ENCODE assay signal across 7 mouse cellular contexts in genomic region chr7:142968809-142969511, GRCm38 (mm10). TPM values are rescaled to one million over a fixed set of nuclear protein-coding genes. Genes with fewer than 3 reads are reported as not detected.
A peak's percentile ranks its signal among the peaks of the same experiment; 100 is the strongest.
DNase-seq lines count a peak whose midpoint lies in the region; ATAC-seq and TF ChIP-seq lines count a peak whose summit lies in the region.

Ascl2 (minus strand) TSS chr7:142969264.

- ATAC-seq in embryonic facial prominence, embryonic 11.5 days (replicated peaks; ENCODE audit: insufficient number of reproducible peaks, low FRiP score, low TSS enrichment, low read depth): 0 out of 2 replicates have a peak, but pooled peaks have one; percentile 77
- peak; percentile 39; the same call in 1 of the 2 replicates for ATAC-seq in hindbrain, embryonic 12.5 days (ENCODE audit: low FRiP score)
- ATAC-seq in liver, embryonic 14.5 days (ENCODE audit: insufficient read depth): no peak; the same call in 1 of the 2 replicates
- ATAC-seq in neural tube, embryonic 13.5 days (ENCODE audit: low read depth): peak; percentile 60

- H3K27me3 ChIP-seq in embryonic facial prominence, embryonic 11.5 days (ENCODE audit: control insufficient read depth, insufficient read depth, low read length): peaks cover 51% of the 10 kb centered on the region
- peaks cover 84% of the 10 kb centered on the region for H3K27me3 ChIP-seq in hindbrain, embryonic 12.5 days
- peaks cover 63% of the 10 kb centered on the region for H3K27me3 ChIP-seq in liver, embryonic 14.5 days (ENCODE audit: control insufficient read depth, insufficient read depth, low read length)
- H3K27me3 ChIP-seq in neural tube, embryonic 13.5 days: peaks cover 85% of the 10 kb centered on the region

- WGBS in embryonic facial prominence, embryonic 11.5 days: 2% methylated on average over 50 of the region's 51 CpGs
- WGBS in hindbrain, embryonic 12.5 days: 2% methylated on average over 50 of the region's 51 CpGs
- WGBS in liver, embryonic 14.5 days (ENCODE audit: insufficient replicate concordance): 4% methylated on average over 51 of the region's 51 CpGs
- WGBS in neural tube, embryonic 13.5 days: 1% methylated on average over 50 of the region's 51 CpGs

- no peaks in the 10 kb centered on the region for H3K36me3 ChIP-seq in embryonic facial prominence, embryonic 11.5 days (replicated peaks; ENCODE audit: control insufficient read depth, insufficient read depth, low read depth, low read length)
- H3K36me3 ChIP-seq in hindbrain, embryonic 12.5 days: no peaks in the 10 kb centered on the region
- H3K36me3 ChIP-seq in liver, embryonic 14.5 days (replicated peaks; ENCODE audit: control insufficient read depth, insufficient read depth, low read depth): no peaks in the 10 kb centered on the region
- no peaks in the 10 kb centered on the region for H3K36me3 ChIP-seq in neural tube, embryonic 13.5 days

- no peak for TF ChIP-seq EP300 in liver, embryonic 14.5 days (IDR thresholded peaks at IDR 0.05; ENCODE audit: low read depth)

- H3K27ac ChIP-seq in embryonic facial prominence, embryonic 11.5 days (replicated peaks; ENCODE audit: low read depth, low read length): no peak within 1 kb of the TSS
- H3K27ac ChIP-seq in hindbrain, embryonic 12.5 days: no peak within 1 kb of the TSS
- H3K27ac ChIP-seq in liver, embryonic 14.5 days: no peak within 1 kb of the TSS
- no peak within 1 kb of the TSS for H3K27ac ChIP-seq in neural tube, embryonic 13.5 days (replicated peaks)

- no peaks in the 10 kb centered on the region for H3K9me3 ChIP-seq in embryonic facial prominence, embryonic 11.5 days (replicated peaks; ENCODE audit: control insufficient read depth, low read length)
- H3K9me3 ChIP-seq in hindbrain, embryonic 12.5 days (replicated peaks): no peaks in the 10 kb centered on the region
- no peaks in the 10 kb centered on the region for H3K9me3 ChIP-seq in liver, embryonic 14.5 days (ENCODE audit: control insufficient read depth, low read length)
- H3K9me3 ChIP-seq in neural tube, embryonic 13.5 days: no peaks in the 10 kb centered on the region

- H3K4me3 ChIP-seq in embryonic facial prominence, embryonic 11.5 days (ENCODE audit: low read depth, low read length): peak within 1 kb of the TSS; percentile 38
- peak within 1 kb of the TSS; percentile 36 for H3K4me3 ChIP-seq in hindbrain, embryonic 12.5 days
- peak within 1 kb of the TSS; percentile 20 to 42 for H3K4me3 ChIP-seq in liver, embryonic 14.5 days (ENCODE audit: insufficient read depth in 1 of 2, low read depth in 2 of 2, low read length in 2 of 2)
- H3K4me3 ChIP-seq in neural tube, embryonic 13.5 days: peak within 1 kb of the TSS; percentile 44

- no peak within 1 kb of the TSS; the same call in none of the 2 replicates for H3K9ac ChIP-seq in embryonic facial prominence, embryonic 11.5 days (replicated peaks; ENCODE audit: low read length)
- H3K9ac ChIP-seq in hindbrain, embryonic 12.5 days: 0 out of 2 replicates have a peak within 1 kb of the TSS, but pooled peaks have one; percentile 18
- H3K9ac ChIP-seq in liver, embryonic 14.5 days (replicated peaks): no peak within 1 kb of the TSS
- peak within 1 kb of the TSS; percentile 46 for H3K9ac ChIP-seq in neural tube, embryonic 13.5 days

- H3K4me1 ChIP-seq in embryonic facial prominence, embryonic 11.5 days (ENCODE audit: control insufficient read depth, insufficient read depth, low read length): peaks cover 7% of the 10 kb centered on the region
- H3K4me1 ChIP-seq in hindbrain, embryonic 12.5 days: peaks cover 24% of the 10 kb centered on the region
- H3K4me1 ChIP-seq in liver, embryonic 14.5 days (replicated peaks; ENCODE audit: control insufficient read depth in 2 of 2, insufficient read depth in 2 of 2, low read length in 1 of 2): no peaks in the 10 kb centered on the region
- H3K4me1 ChIP-seq in neural tube, embryonic 13.5 days (replicated peaks): peaks cover 25% of the 10 kb centered on the region

- peak; percentile 19 for DNase-seq in thymus, postnatal 4 days
- DNase-seq in thymus, postnatal 0 days (ENCODE audit: low spot score): no peak
- peak; percentile 64 for DNase-seq in embryonic facial prominence, embryonic 11.5 days (ENCODE audit: low spot score)
- DNase-seq in liver, embryonic 14.5 days (ENCODE audit: low read depth in 3 of 3, low spot score in 3 of 3): no peak
- DNase-seq in frontal cortex, adult 2 months (ENCODE audit: extremely low spot score in 1 of 2, low spot score in 1 of 2): no peak

- peak within 1 kb of the TSS; percentile 86 for H3K4me2 ChIP-seq in embryonic facial prominence, embryonic 11.5 days (ENCODE audit: low read depth, low read length)
- peak within 1 kb of the TSS; percentile 77 for H3K4me2 ChIP-seq in hindbrain, embryonic 12.5 days (replicated peaks)
- H3K4me2 ChIP-seq in liver, embryonic 14.5 days (ENCODE audit: low read depth): peak within 1 kb of the TSS; percentile 58
- H3K4me2 ChIP-seq in neural tube, embryonic 13.5 days: peak within 1 kb of the TSS; percentile 88

- no peak for TF ChIP-seq CTCF in liver, embryonic 14.5 days (IDR thresholded peaks at IDR 0.05; ENCODE audit: low read depth)

RNA-seq across cellular contexts. Expression of gene Ascl2, which starts in this region (rescaled TPM):
- 2.9 and 3.1 TPM in 2 replicates for polyA plus RNA-seq in thymus, postnatal 0 days (2015; fragmentation: Nextera tagmentation; extraction: Ambion mirVana)
- polyA plus RNA-seq in embryonic facial prominence, embryonic 11.5 days (2014; fragmentation: Nextera tagmentation; extraction: Ambion mirVana): 0.56 and 0.94 TPM in 2 replicates
- 0.41 and 0.56 TPM in 2 replicates for polyA plus RNA-seq in hindbrain, embryonic 12.5 days (2016; fragmentation: Nextera tagmentation; extraction: Ambion mirVana)
- 0.30 and 0.44 TPM in 2 replicates for polyA plus RNA-seq in liver, embryonic 14.5 days (2012; rRNA removed)
- 0.19 and 0.36 TPM in 2 replicates for polyA plus RNA-seq in liver, embryonic 14.5 days (2014; fragmentation: Nextera tagmentation; extraction: Ambion mirVana)
- polyA plus RNA-seq in neural tube, embryonic 13.5 days (2015; fragmentation: Nextera tagmentation; extraction: Ambion mirVana): 0.55 and 0.98 TPM in 2 replicates
- 0.90 and 1.3 TPM in 2 replicates for polyA plus RNA-seq in frontal cortex, adult 2 months (2012; rRNA removed)

Comparison
In these comparisons a context has a peak if more than half of its experiments do, and no peak if none do; other contexts are left out.
1. Peak in DNase-seq, ATAC-seq, H3K4me3 ChIP-seq and H3K4me2 ChIP-seq in embryonic facial prominence, embryonic 11.5 days; RNA of the gene not detected or under 1 TPM.
2. Peak in ATAC-seq, H3K4me3 ChIP-seq, H3K9ac ChIP-seq and H3K4me2 ChIP-seq in hindbrain, embryonic 12.5 days; RNA of the gene not detected or under 1 TPM.
3. Peak in ATAC-seq, H3K4me3 ChIP-seq, H3K9ac ChIP-seq and H3K4me2 ChIP-seq in neural tube, embryonic 13.5 days; RNA of the gene not detected or under 1 TPM.